Mouse (Mus musculus): ENCODE measurements at regions not wholly inside any gene's neighbourhood (a gene's known extent, or its start where the extent isn't known, plus 50 kb on each side); places are given as distances from the start of the nearest gene placed in this dataset.
"Not testable (repeated sequence)": the region's sequence is repeated elsewhere in the genome, so short reads cannot be mapped to it uniquely, and the experiment has no call there.

DNA sequence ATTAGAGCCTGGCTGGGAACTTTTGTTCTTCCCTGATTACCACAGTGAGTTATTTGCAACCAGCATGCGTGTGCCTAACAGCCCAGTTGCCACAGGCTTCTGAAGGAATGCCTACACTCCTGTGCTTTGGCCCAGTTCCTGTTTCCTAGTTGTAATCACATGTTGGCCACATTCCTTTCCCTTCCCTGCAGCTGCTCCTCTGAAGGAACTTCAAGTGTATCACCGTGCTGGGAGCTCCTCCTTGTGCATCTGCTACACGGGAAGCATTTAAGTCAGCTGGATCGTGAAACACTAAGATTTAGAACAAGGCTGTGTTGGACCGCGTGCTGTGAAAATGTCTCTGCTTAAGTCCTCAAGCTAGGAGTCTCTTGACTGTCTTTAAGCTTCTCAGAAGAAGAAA lies 302.3 kb upstream of the Cntn5 start:
- ATAC-seq (ENCODE audit: insufficient number of reproducible peaks, low FRiP score, low TSS enrichment): no peak

GRCm38 (mm10) chr9:11206267-11206666 lies 301.7 kb upstream of the Cntn5 start:
- no peak for ATAC-seq (ENCODE audit: insufficient number of reproducible peaks, low FRiP score, low TSS enrichment)

GRCm38 (mm10) chr9:11192183-11192582 lies 287.6 kb upstream of the Cntn5 start:
- no peak for ATAC-seq (ENCODE audit: insufficient number of reproducible peaks, low FRiP score, low TSS enrichment)

- ATAC-seq (ENCODE audit: insufficient number of reproducible peaks, low FRiP score, low TSS enrichment): no peak
Observed at GRCm38 (mm10) chr9:11145799-11146198, 241.2 kb upstream of the Cntn5 start.

DNA sequence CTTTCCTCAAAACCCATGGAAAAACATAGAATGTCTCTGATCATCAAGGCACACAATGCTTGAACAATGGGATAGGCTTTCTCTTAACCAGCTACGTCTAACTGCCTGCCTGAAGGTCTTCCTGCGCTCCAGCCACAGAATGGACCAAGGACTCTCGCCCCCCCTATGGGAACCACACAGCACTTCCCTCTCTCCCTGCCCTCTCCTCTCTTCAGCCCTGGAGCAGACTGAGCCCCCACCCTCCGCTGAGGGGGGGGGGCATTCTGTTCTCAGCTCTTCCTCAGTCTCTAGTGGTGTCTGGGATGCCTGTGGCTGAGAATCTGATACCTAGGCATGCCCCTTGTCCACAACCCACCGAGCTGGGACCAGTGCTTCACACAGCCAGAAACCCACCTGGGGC lies 222.3 kb upstream of the Cntn5 start:
- ATAC-seq (ENCODE audit: insufficient number of reproducible peaks, low FRiP score, low TSS enrichment): no peak

GRCm38 (mm10) chr9:11119153-11119552 lies 214.6 kb upstream of the Cntn5 start:
- no peak for ATAC-seq (ENCODE audit: insufficient number of reproducible peaks, low FRiP score, low TSS enrichment)

GRCm38 (mm10) chr9:11107828-11108227 lies 203.3 kb upstream of the Cntn5 start:
- not testable (repeated sequence) for ATAC-seq (ENCODE audit: insufficient number of reproducible peaks, low FRiP score, low TSS enrichment)

DNA sequence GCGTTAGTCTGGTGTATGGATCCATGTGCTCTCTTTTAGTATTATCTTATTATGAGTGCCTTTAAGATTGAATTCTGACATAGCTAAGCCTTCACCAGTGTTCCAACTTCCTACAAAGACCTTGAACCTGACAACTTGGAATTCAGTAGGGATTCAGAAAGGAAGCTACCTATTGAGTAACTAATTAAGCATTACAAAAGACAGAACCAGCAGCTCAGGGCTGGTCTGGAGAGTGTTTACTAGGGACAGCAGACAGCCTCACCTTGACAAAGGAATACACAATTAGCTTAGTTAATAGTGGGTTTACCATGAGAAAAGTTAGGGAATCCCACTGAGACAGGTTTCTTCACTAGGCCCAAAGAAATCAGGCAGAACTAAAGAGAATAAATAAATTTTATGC lies 202.6 kb upstream of the Cntn5 start:
- not testable (repeated sequence) for ATAC-seq (ENCODE audit: insufficient number of reproducible peaks, low FRiP score, low TSS enrichment)

DNA sequence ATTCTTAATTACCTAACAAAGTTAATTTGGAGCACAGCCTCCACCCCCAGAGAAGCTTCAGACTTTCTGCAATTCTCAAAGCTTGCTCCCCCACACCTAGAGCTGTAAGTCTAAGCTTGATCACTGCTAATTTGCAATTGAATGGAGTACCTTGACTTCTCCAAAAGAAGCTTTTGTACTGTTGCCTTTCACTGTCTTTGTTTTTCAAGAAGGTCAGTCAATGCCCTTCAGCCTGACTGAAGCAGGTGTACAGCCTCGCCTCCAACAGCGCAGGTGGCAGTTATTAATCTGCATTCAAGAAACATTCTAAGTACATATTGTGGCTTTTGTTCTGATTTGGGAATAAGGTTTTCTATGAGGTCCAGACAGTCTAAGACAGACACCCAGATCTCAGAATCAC lies 201.7 kb upstream of the Cntn5 start:
- ATAC-seq (ENCODE audit: insufficient number of reproducible peaks, low FRiP score, low TSS enrichment): no peak

- no peak for ATAC-seq (ENCODE audit: insufficient number of reproducible peaks, low FRiP score, low TSS enrichment)
Observed at GRCm38 (mm10) chr9:11103448-11103847, 198.9 kb upstream of the Cntn5 start.

- ATAC-seq (ENCODE audit: insufficient number of reproducible peaks, low FRiP score, low TSS enrichment): no peak
Observed at GRCm38 (mm10) chr9:11092874-11093273, 188.3 kb upstream of the Cntn5 start.

GRCm38 (mm10) chr9:11067125-11067524 lies 162.6 kb upstream of the Cntn5 start:
- ATAC-seq (ENCODE audit: insufficient number of reproducible peaks, low FRiP score, low TSS enrichment): not testable (repeated sequence)

DNA sequence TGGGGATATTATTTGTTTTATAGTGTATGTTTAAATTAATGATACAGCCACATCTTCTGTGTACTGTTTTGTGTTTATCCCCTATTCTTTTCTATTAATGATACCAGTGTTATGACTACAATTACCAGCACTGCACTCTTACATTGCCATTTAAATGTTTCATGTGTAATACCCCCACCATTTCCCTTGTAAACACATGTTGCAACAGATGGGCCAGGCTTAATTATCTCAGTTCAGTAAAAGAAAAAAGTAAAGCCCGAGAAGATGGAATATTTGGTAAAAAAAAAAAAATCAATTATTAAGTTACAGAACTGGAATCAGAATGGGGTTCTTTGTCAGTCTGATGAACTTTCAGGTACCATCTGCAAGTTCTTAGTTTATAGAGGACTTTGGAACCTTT lies 158.3 kb upstream of the Cntn5 start:
- no peak for ATAC-seq (ENCODE audit: insufficient number of reproducible peaks, low FRiP score, low TSS enrichment)
